Mouse (Mus musculus) CH12.LX (cell line): ENCODE measurements around the gene Ifngr2.

ENCODE experiments used
- CTCF ChIP-seq, 2 experiments: IDR thresholded peaks in 1 of 2; conservative IDR thresholded peaks in 1 of 2; 2 replicates each; pipeline ENCODE4 v1.5.1; 2011 to 2012; ENCODE audit warnings: low read depth in 2 of 2, low read length in 2 of 2, improper control_type of control experiment in 1 of 2, inconsistent platforms in 1 of 2, mild to moderate bottlenecking in 1 of 2, moderate library complexity in 1 of 2
- EP300 ChIP-seq: IDR thresholded peaks from 2 replicates; pipeline ENCODE4 v1.6.1; 2011; ENCODE audit warnings: low read length, improper control_type of control experiment
- ETS1 ChIP-seq: conservative IDR thresholded peaks from 2 replicates; pipeline ENCODE4 v1.6.1; 2012; ENCODE audit warnings: low read depth, mild to moderate bottlenecking, inconsistent platforms, low read length, improper control_type of control experiment, moderate library complexity
- MAFK ChIP-seq: IDR thresholded peaks from 2 replicates; pipeline ENCODE4 v1.6.1; 2011; ENCODE audit warnings: low read length, improper control_type of control experiment; ENCODE audit not compliant: insufficient replicate concordance
- NRF1 ChIP-seq: IDR thresholded peaks from 2 replicates; pipeline ENCODE4 v1.6.1; 2014; ENCODE audit warnings: low read depth, mild to moderate bottlenecking, inconsistent platforms, low read length, improper control_type of control experiment, moderate library complexity
- PAX5 ChIP-seq: IDR thresholded peaks from 2 replicates; pipeline ENCODE4 v1.6.1; 2012; ENCODE audit warnings: low read length, inconsistent platforms, mixed read lengths
- POLR2A ChIP-seq: IDR thresholded peaks from 2 replicates; pipeline ENCODE4 v1.6.1; 2011; ENCODE audit warnings: low read depth, mild to moderate bottlenecking, improper control_type of control experiment, low read length
- USF1 ChIP-seq: IDR thresholded peaks from 2 replicates; pipeline ENCODE4 v1.6.1; 2014; ENCODE audit warnings: low read depth, mild to moderate bottlenecking, inconsistent platforms, low read length, improper control_type of control experiment
- ZC3H11A ChIP-seq: IDR thresholded peaks from 2 replicates; pipeline ENCODE4 v1.6.1; 2012; ENCODE audit warnings: low read depth, mild to moderate bottlenecking, inconsistent platforms, low read length, improper control_type of control experiment

DNA sequence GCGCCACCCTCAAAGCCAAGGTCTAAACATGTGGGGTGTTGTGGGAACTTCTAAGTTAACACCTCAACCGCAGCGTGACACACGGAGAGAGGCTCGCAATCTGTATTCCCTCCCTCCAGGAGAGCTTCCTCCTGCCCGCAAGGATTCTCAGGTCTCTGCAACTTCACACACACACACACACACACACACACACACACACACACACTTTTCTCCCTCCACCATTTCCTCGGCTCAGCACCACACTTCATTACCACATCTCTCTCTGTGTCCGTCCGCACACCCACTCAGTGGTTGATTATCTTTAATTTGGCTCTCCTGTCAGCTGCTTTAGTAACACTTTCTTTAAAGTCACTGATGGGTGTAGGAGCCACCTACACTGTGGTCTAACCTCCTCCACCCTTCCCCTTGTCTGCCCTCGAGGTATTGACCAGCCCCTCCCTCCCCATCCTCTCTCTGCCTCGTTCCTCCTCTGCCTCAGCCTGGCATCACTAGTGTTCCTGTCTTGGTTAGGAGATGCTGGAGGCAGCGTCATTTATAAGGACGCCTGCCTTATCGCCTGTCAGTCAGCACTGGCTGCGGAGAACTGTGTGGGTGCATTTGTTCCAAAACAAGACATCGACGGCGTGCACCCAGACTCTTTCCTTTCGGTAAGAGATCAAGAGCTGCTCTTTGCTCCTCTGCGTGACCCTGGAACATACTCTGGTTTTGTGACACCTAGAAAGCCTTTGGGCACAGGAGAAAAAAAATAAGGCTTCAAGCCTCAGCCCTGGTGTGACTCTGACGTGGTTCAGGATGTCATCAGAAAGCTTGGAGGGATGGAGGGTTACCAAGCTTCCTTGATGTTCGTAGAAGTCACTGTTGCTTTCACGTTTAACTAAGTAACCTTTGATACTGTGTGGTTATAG, 13.5 kb upstream of the Ifngr2 start:
- TF ChIP-seq CTCF (conservative IDR thresholded peaks at IDR 0.05 in 1 of 2, IDR thresholded peaks at IDR 0.05 in 1 of 2; ENCODE audit: low read depth in 2 of 2, low read length in 2 of 2) (no peak), ETS1 (no peak), MAFK (no peak), ZC3H11A (no peak), EP300 (no peak), POLR2A (no peak), USF1 (no peak), PAX5 (no peak), NRF1 (no peak)
